Mouse (Mus musculus): ENCODE measurements around the gene Itprip.

The Itprip gene

DNA sequence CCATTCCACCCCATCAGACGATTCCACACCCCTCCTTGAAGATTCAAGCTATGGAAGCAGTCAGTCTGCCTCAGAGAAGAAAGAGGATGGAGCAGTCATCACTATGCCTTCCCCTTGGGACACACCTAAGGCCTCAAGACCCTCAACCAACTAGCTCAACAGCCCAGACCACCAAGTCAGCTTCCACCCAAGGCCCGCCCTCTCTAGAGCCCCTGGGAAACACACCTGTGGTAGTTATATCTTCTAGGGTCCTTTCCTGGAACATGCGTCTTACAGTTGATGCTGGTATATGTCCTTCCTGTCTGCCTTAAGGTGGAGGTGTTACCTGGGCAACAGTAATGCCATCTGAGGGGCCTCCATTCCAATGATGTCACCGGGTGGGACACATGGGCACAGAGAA is 4.9 kb downstream of the Itprip start:
- no peak for DNase-seq (ENCODE audit: low spot score)

DNA sequence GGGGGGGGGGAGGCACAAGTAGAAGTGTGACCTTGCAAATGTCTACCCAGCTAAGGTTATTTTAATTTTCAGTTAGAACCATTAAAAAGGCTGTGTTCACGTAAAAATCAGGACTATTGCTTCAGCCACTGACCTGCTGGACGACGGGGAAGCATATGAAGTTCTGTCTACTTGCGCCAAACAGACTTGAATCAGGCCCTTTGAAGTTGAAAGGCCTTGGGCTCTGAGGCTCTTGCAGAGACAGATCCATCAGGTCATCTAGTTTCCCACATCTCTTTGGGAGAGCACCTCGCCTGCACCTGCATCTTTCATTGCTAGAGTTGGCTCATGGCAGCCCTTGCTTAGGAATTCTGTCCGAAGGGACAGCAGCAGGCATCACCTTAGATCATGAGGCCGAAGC is 5.8 kb downstream of the Itprip start:
- no peak for DNase-seq (ENCODE audit: low spot score)

- no peak for DNase-seq (ENCODE audit: low spot score)
Measured at GRCm38 (mm10) chr19:47910751-47911150, 8.3 kb downstream of the Itprip start.

- DNase-seq (ENCODE audit: low spot score): no peak
Measured at GRCm38 (mm10) chr19:47910117-47910618, 8.9 kb downstream of the Itprip start.

DNA sequence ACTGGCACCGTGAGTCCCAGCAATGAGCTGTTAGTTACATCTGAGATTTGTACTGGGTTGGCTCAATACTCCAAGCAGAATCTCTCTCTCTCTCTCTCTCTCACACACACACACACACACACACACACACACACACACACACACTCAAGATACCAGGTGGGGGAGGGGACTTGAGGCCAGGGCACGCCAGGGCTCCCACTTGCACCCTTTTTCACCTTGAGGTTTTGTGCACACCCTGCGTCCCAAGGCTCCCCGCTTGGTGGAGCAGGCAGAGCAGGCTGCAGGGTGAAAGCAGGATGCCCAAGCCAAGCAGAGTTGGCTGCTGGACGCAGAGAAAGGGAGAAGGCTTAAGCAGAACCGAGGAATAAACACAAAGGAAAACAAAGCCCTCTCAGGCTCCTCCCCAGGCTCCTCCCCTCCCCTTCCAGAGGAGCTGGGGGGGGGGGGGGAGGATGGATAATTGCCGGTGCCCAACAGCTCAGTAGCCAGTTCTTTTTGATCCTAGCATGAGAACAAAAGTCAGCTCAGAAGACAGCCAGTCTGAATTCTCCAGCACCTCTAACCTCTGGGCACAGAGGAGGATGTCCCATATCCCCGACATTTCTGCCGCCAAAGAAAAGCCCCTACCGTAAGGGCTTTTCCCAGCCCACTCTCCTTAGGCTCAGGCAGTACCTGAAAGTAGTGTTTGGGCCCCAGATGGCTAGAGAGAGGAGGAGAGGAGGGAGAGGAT is 9.5 kb downstream of the Itprip start:
- DNase-seq (ENCODE audit: low spot score): peak; percentile 36

GRCm38 (mm10) chr19:47908961-47909371 is 10.1 kb downstream of the Itprip start:
- DNase-seq (ENCODE audit: low spot score): no peak

- DNase-seq (ENCODE audit: low spot score): no peak
Measured at GRCm38 (mm10) chr19:47907596-47907995, 11.5 kb downstream of the Itprip start.

DNA sequence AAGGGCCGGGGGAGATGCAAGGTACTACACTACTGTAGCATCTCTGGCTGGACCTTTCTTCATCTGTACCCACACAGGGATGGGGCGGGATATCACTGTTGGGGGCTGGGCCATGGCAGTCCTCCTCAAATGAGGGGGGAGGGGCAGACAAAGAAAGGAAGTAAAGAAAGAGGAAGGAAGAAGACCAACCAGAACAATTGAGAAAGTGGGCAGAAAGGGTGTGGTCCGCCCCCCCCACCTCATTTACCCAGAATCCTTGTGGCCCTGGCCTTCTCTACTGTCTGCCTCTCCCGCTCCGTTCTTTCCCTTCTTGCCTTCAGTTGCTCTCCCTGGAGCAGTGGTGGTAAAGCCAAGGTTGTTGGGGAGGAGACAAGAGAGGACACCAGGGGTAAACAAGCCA is 13.5 kb downstream of the Itprip start:
- no peak for DNase-seq (ENCODE audit: low spot score)

DNA sequence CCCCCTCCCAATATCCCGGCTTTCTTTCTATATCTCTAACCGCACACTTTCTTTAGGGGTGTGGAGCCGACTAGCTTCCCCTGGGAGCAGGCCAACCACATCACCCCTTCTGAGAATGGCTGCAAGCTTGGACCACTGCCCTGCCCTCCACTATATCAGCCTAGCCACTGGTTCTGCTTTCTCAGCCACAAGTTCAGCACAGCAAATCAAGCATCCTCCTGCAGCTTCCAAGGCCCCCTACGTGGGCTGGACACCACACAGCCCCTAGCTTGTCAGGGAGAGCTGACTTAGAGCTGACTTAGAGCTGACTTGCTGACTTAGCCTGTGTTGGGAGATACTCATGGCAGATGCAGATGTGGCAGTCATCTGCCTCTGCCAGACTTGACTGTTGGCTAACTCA is 14.0 kb downstream of the Itprip start:
- no peak for DNase-seq (ENCODE audit: low spot score)

GRCm38 (mm10) chr19:47903679-47904078 is 15.4 kb downstream of the Itprip start:
- no peak for DNase-seq (ENCODE audit: low spot score)

- DNase-seq (ENCODE audit: low spot score): no peak
Measured at GRCm38 (mm10) chr19:47902316-47903201, 16.5 kb downstream of the Itprip start.

DNA sequence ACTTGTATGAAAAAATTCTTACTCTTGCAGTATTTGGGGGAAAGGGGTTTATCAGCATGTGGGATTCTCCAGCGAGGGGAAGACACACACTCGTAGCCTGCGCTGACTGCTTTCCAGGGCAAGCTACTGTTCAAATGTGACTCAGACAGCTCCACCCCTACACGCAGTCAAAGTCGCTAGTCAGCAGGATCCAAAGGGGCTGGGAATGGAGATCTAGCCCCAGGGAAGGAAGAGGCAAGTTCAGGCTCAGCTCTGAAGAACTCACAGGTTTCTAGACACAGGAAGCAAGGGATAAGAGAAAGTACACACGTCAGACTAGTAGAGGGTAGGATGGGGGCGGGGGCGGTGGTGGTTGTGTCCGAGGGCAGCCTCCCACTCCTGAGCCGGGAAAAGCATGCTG is 18.5 kb downstream of the Itprip start:
- no peak for DNase-seq (ENCODE audit: low spot score)

- DNase-seq (ENCODE audit: low spot score): no peak
Measured at GRCm38 (mm10) chr19:47900012-47900411, 19.1 kb downstream of the Itprip start.

DNA sequence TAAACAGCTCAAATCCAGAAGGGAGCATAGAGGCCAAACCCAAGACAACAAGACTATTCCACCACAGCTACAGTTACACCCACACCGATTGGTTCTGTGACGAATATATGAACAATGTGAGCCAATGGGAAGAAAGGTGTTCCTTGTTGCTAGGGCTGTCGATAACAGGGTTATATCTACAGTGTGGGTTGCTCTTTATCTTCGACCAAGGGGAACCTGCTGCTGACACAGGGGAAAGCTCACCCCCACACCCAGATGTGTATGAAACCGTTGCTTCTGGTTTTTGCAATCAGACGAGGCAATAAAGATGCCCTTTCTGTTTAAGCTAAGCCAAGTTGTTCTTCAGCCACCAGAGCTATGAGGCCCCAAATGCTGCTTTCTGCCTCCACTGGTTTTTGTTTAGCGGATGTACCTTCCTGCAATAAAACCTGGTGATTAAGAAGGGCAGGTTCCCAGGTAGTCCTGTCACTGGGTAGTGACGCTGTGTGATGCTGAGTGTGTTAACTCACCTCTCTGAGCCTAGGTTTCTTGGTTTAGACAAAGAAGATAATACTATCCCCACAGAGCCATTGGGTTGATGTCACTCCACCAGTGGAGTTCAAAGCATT is 20.5 kb downstream of the Itprip start:
- DNase-seq (ENCODE audit: low spot score): no peak

DNA sequence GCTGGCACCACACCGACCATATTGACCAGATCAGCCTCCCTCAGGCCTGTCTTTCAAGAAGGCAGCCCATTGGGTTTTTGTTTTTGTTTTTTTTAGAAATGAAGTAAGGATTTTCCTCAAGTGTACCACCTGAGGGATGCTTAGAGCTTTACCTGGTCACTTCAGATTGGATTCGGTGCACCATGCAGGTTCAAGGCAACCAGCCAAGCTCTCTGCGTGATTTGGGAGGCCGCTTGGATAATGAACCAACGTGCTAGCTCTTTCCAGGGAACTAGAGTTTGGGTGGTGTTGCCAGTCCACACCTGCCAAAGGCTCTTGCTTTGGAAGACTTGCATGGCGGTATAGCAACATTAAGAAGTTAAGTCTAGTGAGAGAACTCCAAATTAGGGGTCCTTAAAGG is 26.0 kb downstream of the Itprip start:
- DNase-seq (ENCODE audit: low spot score): no peak

DNA sequence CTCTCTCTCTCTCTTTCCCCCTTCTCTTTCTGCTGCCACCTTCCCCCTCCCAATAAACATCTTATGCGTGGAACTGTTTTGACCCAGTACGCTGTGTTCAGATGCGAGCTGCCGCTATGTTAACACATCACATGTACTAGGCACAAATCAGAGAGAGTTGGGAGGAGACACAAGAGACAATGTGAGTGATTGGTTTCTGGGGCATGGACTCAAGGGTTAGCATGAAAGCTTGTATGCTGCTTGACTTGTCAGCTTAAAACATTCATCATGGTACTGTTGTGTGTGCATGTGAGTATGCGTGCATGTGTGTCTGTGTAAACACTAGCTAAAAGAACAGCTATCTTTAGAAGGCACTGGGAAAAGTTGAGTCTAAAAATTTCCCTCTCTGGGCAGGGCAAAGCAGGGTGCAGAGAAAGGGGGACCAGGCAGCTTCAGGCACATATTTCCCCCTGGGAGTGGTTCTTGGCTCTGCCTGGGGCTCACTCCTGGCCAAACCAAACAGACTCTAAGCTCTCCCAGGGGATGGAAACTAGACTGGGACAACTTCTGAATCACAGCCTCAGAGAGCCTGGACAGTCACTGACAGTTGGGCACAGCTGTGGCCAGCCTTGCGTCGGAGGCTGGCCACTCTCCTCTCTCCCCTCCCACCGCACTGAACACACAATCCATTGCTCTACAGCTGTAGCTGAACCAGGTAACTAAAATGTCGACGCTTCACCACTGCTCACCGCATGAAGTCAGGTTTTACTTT is 27.4 kb downstream of the Itprip start:
- no peak for DNase-seq (ENCODE audit: low spot score)

- DNase-seq (ENCODE audit: low spot score): no peak
Measured at GRCm38 (mm10) chr19:47890489-47891130, 28.5 kb downstream of the Itprip start.

DNA sequence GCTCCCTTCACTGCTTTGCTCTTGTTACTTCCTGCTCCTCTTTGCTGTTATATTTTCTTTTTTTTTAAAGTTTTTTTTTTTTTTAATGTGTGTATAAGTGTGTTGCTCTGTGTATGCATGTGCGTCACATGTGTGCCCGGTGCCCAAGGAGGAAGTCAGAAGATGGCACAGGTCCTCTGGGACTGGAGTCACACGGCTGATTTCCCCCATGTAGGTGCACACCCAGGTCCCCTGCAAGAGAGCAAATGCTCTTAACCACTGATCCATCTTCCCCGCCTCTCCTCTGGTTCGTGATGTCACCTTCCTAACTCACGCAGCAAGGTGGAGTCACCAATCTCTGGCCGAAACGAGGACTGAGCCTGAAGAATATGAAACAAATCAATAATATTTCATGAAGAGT is 31.1 kb downstream of the Itprip start:
- no peak for DNase-seq (ENCODE audit: low spot score)

DNA sequence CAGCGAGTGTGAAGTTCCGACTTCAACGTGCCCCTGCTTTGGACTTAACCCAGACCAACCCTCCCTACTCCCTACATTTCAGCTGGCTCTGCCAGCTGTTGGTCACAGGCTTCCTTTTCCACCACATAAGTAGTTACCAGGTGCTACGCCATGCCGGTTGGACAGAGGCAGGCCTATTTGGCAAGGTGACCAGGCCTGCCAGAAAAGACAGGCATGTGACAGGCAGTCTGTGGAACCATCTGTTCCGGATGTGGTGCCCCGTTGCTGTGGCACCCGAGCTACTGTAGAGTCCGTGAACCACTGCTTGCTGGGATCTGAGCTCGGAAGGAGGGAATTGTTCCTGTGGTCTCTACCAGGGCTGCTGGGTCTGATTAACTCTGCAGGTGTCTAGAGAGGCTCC is 31.7 kb downstream of the Itprip start:
- no peak for DNase-seq (ENCODE audit: low spot score)

GRCm38 (mm10) chr19:47886617-47887016 is 32.5 kb downstream of the Itprip start:
- no peak for DNase-seq (ENCODE audit: low spot score)

- DNase-seq (ENCODE audit: low spot score): no peak
Measured at GRCm38 (mm10) chr19:47885886-47886285, 33.2 kb downstream of the Itprip start.
